Mouse (Mus musculus) heart, embryonic 15.5 days (tissue): ENCODE measurements around the gene Osmr. TPM values are rescaled to one million over a fixed set of nuclear protein-coding genes. Genes with fewer than 3 reads are reported as not detected.

Source experiments
- ATAC-seq: fragments of 200-750 bp; cut with Nextera tagmentation; replicated peaks from 2 replicates; pipeline ENCODE4 v1.8.0; 2017; ENCODE audit warnings: low read depth, moderate TSS enrichment; ENCODE audit not compliant: insufficient number of reproducible peaks, insufficient read depth, low FRiP score
- H3K27ac ChIP-seq: fragments of 300-500 bp; sonication (generic); 2 replicates; pipeline ENCODE4 v1.5.1; 2015; ENCODE audit warnings: mild to moderate bottlenecking, inconsistent platforms
- H3K27me3 ChIP-seq: fragments of 300-500 bp; sonication (generic); 2 replicates; pipeline ENCODE4 v1.6.1; 2015; ENCODE audit warnings: inconsistent platforms
- H3K36me3 ChIP-seq: fragments of 300-500 bp; sonication (generic); 2 replicates; pipeline ENCODE4 v1.6.1; 2015; ENCODE audit warnings: mild to moderate bottlenecking, inconsistent platforms
- H3K4me1 ChIP-seq: fragments of 300-500 bp; sonication (generic); replicated peaks from 2 replicates; pipeline ENCODE4 v1.6.1; 2015; ENCODE audit warnings: inconsistent platforms
- H3K4me2 ChIP-seq: fragments of 300-500 bp; sonication (generic); 2 replicates; pipeline ENCODE4 v1.6.1; 2015; ENCODE audit warnings: inconsistent platforms, mild to moderate bottlenecking, moderate library complexity
- H3K4me3 ChIP-seq: fragments of 300-500 bp; sonication (generic); 2 replicates; pipeline ENCODE4 v1.5.1; 2015; ENCODE audit warnings: mild to moderate bottlenecking, inconsistent platforms
- H3K9ac ChIP-seq: fragments of 300-500 bp; sonication (generic); 2 replicates; pipeline ENCODE4 v1.6.1; 2015; ENCODE audit warnings: mild to moderate bottlenecking, inconsistent platforms
- H3K9me3 ChIP-seq: fragments of 300-500 bp; sonication (generic); replicated peaks from 2 replicates; pipeline ENCODE4 v1.6.1; 2016; ENCODE audit warnings: inconsistent platforms
- WGBS: fragments of 180-500 bp; shearing (Covaris S2); methylation state at CpG from one replicate; pipeline ENCODE4 v1.1.7; 2015; ENCODE audit warnings: mixed read lengths; 5-methylcytosine and 5-hydroxymethylcytosine counted together
- polyA plus RNA-seq: library from polyadenylated mRNA; unstranded; fragments of >200 nt; fragmentation: Nextera tagmentation; extraction: Ambion mirVana; gene quantifications from 2 replicates; pipeline ENCODE4 v1.2.1, GENCODE M21; 2015

Gene Osmr
- polyA plus RNA-seq, 1 experiment from 2014 or later = 3.2 TPM

DNA sequence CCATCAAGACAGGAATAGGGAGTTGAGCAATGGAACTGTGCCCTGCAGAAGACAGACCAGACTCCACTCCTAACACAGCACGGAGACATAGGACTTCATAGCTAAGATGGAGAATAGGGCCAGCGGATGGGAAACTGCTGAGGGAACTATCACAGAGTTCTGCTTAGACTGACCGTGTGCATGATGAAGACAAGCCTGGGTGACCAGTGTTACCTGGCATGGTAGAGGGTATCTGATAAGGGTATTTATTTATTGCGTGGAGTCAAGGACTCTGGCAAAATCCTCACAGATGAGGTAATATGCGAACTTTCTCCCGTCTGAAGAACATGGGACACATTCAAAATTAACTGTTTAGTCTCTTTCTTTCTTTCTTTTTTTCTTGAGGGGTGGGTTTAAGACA lies 9.5 kb upstream of the Osmr start:
- Histone ChIP-seq H3K4me3 (no peak overlapping the region), H3K9ac (no peak overlapping the region), H3K9me3 (no peaks in the 10 kb centered on the region), H3K36me3 (no peaks in the 10 kb centered on the region), H3K27ac (no peak overlapping the region), H3K27me3 (no peaks in the 10 kb centered on the region), H3K4me2 (no peak overlapping the region), H3K4me1 (peaks cover 2% of the 10 kb centered on the region; the same call in 1 of the 2 replicates)
- 79% methylated on average over 6 of the region's 6 CpGs for WGBS
- no peak for ATAC-seq

DNA sequence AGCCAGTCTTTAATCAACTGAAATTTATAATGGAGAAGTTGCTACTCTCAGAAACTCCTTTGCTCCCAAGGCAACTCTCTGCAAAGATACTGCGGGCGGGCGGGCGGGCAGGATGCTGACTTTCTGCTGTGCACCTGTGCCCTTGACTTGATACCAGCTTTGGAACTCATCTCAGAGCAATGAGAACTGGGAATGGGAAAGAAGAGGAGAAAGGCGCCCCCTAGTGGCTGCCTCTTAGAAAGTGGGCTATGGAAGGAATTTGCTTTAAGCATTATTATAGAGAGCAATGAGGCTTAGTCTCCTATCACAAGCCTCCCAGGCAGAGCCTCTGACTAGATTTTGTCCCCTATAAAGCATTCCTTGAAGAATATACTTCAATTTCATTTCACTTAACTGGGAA lies 9.0 kb upstream of the Osmr start:
- no peaks in the 10 kb centered on the region for H3K36me3 ChIP-seq
- H3K4me3 ChIP-seq = no peak overlapping the region
- no peak overlapping the region for H3K4me2 ChIP-seq
- peaks cover 2% of the 10 kb centered on the region; the same call in 1 of the 2 replicates for H3K4me1 ChIP-seq
- H3K9ac ChIP-seq = no peak overlapping the region
- H3K27me3 ChIP-seq = no peaks in the 10 kb centered on the region
- ATAC-seq = no peak
- no peak overlapping the region for H3K27ac ChIP-seq
- WGBS = 60% methylated on average over 5 of the region's 5 CpGs
- no peaks in the 10 kb centered on the region for H3K9me3 ChIP-seq

DNA sequence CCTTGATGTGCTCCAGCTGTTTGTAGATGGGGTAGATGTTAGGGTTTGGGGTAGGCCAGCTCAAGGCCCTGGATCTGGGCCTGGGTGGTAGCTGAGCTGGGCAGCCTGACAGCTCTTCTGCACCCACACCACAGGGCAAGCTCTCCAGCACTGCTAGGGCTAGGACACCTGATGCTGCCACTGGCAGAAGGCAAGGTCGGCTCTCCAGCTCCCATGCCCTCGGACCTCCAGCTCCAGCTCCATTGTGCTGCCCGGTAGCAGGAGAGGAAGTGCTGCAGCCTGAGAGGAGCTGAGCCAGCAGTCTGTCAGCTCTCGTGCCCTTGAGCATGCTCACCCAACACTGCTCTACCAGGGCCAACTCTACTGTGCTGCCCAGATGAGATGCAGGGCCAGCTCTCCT lies 8.3 kb upstream of the Osmr start:
- H3K4me2 ChIP-seq = no peak overlapping the region
- H3K4me1 ChIP-seq = peaks cover 2% of the 10 kb centered on the region; the same call in 1 of the 2 replicates
- no peak overlapping the region for H3K27ac ChIP-seq
- no peak overlapping the region for H3K4me3 ChIP-seq
- H3K36me3 ChIP-seq = no peaks in the 10 kb centered on the region
- no peak for ATAC-seq
- WGBS = 53% methylated on average over 4 of the region's 4 CpGs
- no peak overlapping the region for H3K9ac ChIP-seq
- no peaks in the 10 kb centered on the region for H3K27me3 ChIP-seq
- H3K9me3 ChIP-seq = no peaks in the 10 kb centered on the region

DNA sequence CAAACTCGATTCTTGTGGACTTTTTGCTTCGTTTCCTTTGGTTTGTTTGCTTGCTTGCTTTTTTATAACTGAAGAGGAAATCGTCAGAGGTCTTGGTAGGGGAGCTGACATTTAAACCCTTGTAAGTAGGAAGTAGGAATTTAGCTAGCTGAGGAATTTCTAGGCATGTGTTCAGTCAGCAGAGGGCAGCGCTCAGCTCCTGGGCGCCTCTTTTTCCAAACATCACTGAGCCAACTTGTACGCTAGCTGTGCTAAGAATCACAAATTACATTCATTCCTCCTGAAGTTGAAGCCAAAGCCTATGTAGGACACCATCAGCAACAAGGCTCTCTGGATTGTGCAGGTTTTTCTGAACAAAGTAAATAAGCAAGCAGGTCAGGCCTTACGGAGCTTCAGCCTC lies 7.4 kb upstream of the Osmr start:
- H3K36me3 ChIP-seq = no peaks in the 10 kb centered on the region
- no peaks in the 10 kb centered on the region for H3K27me3 ChIP-seq
- H3K9me3 ChIP-seq = no peaks in the 10 kb centered on the region
- no peak overlapping the region for H3K4me2 ChIP-seq
- WGBS = 21% methylated on average over 7 of the region's 7 CpGs
- H3K27ac ChIP-seq = no peak overlapping the region
- no peak overlapping the region for H3K9ac ChIP-seq
- H3K4me3 ChIP-seq = no peak overlapping the region
- peaks cover 2% of the 10 kb centered on the region; the same call in 1 of the 2 replicates for H3K4me1 ChIP-seq
- no peak for ATAC-seq

DNA sequence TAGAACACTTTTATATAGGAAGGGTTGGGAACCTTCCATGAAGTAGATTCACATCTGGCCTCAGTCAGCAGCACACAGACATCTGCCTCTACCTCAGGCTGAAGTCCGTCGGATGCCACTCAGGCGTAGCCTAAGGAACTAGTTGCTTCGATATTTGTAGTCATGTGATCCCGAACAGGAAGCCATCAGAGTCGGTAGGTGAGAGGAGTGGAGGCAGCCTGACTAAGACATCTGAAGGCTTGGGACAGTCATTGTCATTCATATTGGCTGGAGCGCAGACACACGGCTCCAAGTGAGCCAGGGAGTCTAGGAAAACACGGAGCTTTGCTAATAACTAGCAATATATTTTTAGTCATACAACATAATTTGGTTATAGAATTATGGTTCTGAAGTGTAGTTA lies 6.4 kb upstream of the Osmr start:
- H3K27me3 ChIP-seq = no peaks in the 10 kb centered on the region
- no peak overlapping the region for H3K4me3 ChIP-seq
- H3K4me2 ChIP-seq = no peak overlapping the region
- H3K9me3 ChIP-seq = no peaks in the 10 kb centered on the region
- H3K9ac ChIP-seq = no peak overlapping the region
- H3K27ac ChIP-seq = no peak overlapping the region
- WGBS = 78% methylated on average over 9 of the region's 9 CpGs
- H3K36me3 ChIP-seq = no peaks in the 10 kb centered on the region
- no peak for ATAC-seq
- peaks cover 2% of the 10 kb centered on the region; the same call in 1 of the 2 replicates for H3K4me1 ChIP-seq

DNA sequence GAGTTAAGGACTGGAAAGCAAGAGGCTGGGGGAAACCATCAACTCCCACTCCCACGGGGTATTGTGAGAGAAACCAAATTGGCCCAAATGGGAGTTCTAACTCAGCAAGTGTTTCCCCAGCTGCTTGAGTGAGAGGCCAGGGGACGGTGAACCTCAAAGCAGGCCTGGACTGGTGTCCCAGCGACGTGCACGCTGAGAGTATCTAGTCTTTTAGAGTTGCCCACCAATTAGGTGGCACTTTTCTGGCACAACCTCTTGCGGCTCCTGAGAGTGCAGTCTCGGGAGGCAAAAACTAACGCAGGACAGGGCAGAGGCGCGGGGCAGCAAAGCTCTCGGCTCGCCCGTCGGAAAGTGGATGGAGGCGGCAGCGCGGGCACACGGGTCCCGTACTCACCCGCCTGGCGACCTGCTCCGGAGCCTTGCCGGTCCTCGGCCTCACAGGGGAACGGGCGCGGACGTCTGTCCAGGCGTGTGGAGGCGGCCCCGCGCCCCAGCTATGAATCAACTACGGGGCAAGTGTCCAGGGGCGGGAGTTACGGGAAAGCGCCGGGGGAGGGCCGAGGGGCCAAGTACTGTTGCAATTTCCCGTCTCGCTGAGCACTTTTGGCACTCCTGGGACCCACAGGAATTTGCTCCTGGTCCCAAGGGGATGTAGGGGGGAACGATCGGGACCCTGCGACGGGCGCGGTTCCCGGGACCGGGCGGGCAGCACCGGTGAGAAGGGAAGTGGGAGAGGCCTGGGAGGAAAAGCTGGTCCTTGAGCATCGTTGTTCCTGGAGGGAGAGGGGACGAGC lies 765 bp downstream of the Osmr start:
- ATAC-seq = peak; percentile 64; the same call in 1 of the 2 replicates
- Histone ChIP-seq H3K9ac (peak overlapping the region; percentile 63), H3K9me3 (no peaks in the 10 kb centered on the region), H3K4me1 (peaks cover 13% of the 10 kb centered on the region), H3K4me2 (peak overlapping the region; percentile 91), H3K27ac (peak overlapping the region; percentile 53), H3K36me3 (no peaks in the 10 kb centered on the region), H3K4me3 (peak overlapping the region; percentile 52), H3K27me3 (no peaks in the 10 kb centered on the region)
- WGBS = 1% methylated on average over 52 of the region's 52 CpGs

DNA sequence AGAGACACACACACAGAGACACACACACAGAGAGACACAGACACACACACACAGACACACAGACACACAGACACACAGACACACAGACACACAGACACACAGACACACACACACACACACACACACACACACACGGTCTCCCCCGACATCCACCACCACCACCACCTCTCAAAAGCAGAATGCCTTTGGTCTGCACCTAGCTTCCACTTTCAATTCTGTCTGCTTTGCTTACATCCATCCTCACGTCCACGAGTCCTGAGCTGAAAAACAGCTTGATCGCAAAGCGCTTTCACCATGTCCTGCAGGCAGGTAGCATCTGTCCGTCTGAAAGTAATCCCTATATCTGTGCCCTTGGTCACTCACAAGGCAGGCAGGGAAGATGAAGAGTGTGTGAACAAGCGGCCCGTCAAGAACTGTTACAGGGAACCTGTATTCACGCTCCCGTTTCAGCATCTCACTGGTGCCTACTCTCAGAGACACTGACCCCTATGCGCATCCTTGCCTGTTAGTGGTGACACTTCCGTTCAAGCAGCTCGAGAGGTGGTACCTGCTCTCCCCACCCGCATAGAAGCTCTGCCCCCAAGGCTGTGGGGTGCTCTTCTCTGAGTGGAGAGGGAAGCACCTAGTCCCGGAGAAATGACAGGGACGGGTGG lies 1.5 kb downstream of the Osmr start:
- Histone ChIP-seq H3K9me3 (no peaks in the 10 kb centered on the region), H3K9ac (peak overlapping the region; percentile 63), H3K27me3 (no peaks in the 10 kb centered on the region), H3K36me3 (no peaks in the 10 kb centered on the region), H3K4me1 (peaks cover 13% of the 10 kb centered on the region), H3K4me2 (peak overlapping the region; percentile 91), H3K4me3 (peak overlapping the region; percentile 52), H3K27ac (peak overlapping the region; percentile 53; the same call in 1 of the 2 replicates)
- 30% methylated on average over 17 of the region's 17 CpGs for WGBS
- 0 out of 2 replicates have a peak, but pooled peaks have one; percentile 7 for ATAC-seq

DNA sequence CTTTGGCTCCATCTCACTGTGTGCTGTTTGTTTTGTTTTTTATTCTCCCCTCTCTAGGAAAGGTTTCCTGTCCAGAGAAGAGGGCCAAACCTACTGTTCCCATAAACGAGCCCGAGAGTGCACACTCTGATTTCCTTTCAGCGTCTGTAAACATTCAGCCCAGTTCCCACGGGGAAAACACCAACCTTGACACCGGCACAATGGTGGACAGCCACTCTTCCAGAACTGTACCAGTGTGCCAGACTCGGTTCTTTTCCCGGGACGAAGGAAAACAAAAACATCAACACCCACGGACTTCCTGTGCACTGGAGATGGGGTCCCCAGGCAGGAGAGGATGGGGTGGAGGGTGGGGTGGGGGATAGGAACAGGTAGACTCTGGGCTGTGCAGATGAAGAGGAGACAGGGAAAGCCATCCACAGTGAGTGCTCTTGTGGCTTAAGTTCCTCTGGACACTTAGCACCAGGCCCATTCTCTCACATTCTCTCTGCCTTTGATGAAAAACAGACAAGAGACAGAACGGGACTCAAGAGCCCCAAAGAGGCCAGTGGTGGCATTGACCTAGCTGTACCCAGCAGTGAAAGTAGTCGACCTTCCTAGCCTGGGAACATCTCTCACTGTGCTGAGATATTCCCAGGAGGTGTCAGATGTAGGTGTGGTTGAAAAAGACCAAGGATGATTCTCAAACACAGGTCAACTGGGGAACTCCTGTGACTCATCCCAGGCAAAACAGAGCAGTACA lies 3.0 kb downstream of the Osmr start:
- WGBS = 45% methylated on average over 11 of the region's 11 CpGs
- no peak for ATAC-seq
- Histone ChIP-seq H3K4me1 (peaks cover 13% of the 10 kb centered on the region), H3K27ac (no peak overlapping the region), H3K36me3 (no peaks in the 10 kb centered on the region), H3K4me3 (no peak overlapping the region), H3K27me3 (no peaks in the 10 kb centered on the region), H3K9ac (no peak overlapping the region), H3K4me2 (peak overlapping the region; percentile 22; the same call in 1 of the 2 replicates), H3K9me3 (no peaks in the 10 kb centered on the region)

DNA sequence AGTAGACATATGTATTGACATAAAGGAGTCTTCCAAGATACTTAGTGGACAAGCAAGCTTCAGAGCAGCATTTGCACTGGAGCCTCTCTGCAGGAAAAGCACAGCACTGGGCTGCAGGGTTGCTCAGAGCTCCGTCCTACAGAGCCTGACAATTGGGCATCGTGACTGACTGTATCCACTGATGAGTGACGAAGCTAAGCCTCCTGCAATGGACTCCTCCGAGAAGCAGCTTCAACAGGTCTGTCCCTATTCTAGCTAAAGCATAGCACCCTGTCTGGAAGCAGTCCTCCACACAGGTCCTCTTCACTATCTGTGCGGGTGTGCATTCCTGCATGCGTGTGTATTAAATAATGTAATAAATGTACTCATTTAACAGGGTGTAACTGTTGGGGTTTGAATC lies 7.9 kb downstream of the Osmr start:
- no peaks in the 10 kb centered on the region for H3K9me3 ChIP-seq
- 66% methylated on average over 6 of the region's 6 CpGs for WGBS
- H3K4me1 ChIP-seq = peaks cover 7% of the 10 kb centered on the region
- no peak overlapping the region for H3K4me3 ChIP-seq
- H3K27me3 ChIP-seq = no peaks in the 10 kb centered on the region
- no peaks in the 10 kb centered on the region for H3K36me3 ChIP-seq
- no peak overlapping the region for H3K27ac ChIP-seq
- H3K9ac ChIP-seq = no peak overlapping the region
- no peak for ATAC-seq
- H3K4me2 ChIP-seq = no peak overlapping the region

DNA sequence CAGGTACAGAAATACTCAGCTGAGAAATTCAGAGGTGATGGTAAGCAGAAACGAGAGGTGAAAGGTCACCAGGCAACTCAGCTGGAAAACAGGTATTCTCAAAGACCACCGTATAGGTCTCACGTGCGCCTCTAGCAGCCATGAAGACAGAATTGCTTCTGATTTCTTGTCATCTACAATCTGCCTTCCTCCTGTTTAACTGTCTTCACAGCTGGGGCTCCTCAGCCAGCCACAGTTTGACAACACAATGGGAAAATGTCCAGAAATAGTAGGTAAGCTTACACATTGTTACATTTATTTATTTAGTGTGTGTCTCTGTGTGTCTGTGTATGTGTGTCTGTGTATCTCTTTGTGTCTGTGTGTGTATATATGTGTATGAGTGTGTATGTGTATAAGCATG lies 12.6 kb downstream of the Osmr start:
- H3K4me1 ChIP-seq = peaks cover 11% of the 10 kb centered on the region
- 0 out of 2 replicates have a peak overlapping the region, but pooled peaks have one; percentile 4 for H3K9ac ChIP-seq
- WGBS = 56% methylated on average over 4 of the region's 4 CpGs
- peak overlapping the region; percentile 32 for H3K4me3 ChIP-seq
- H3K27me3 ChIP-seq = no peaks in the 10 kb centered on the region
- H3K9me3 ChIP-seq = no peaks in the 10 kb centered on the region
- H3K27ac ChIP-seq = peak overlapping the region; percentile 95
- ATAC-seq = no peak
- H3K36me3 ChIP-seq = no peaks in the 10 kb centered on the region; the same call in 1 of the 2 replicates
- H3K4me2 ChIP-seq = peak overlapping the region; percentile 53

DNA sequence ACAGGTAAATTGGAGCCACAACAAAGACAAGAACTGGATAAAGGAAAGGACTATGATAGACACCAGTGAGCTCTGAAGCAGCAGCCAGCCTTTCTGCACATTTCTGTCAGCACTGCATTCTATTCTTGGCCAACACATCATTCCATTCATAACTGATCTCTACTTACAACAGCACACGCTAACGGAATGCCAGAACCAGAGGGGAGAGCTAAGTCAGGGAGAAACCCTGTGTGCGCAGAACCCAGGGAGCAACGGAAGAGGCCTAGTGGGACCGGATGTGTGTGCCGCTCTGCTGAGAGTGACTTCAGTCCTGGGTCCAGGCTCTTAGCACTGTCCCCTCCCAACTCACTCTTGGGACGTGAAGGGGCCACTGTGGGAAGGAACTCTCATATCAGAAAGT lies 13.2 kb downstream of the Osmr start:
- Histone ChIP-seq H3K9ac (peak overlapping the region; percentile 18; the same call in 1 of the 2 replicates), H3K4me2 (peak overlapping the region; percentile 53), H3K36me3 (no peaks in the 10 kb centered on the region; the same call in 1 of the 2 replicates), H3K27ac (peak overlapping the region; percentile 95), H3K4me3 (peak overlapping the region; percentile 32), H3K9me3 (no peaks in the 10 kb centered on the region), H3K4me1 (peaks cover 11% of the 10 kb centered on the region), H3K27me3 (no peaks in the 10 kb centered on the region)
- WGBS = 29% methylated on average over 7 of the region's 7 CpGs
- peak; percentile 88 for ATAC-seq
